Mouse (Mus musculus): Measurements from ENCODE around the gene Tmem167. TPM values are rescaled to one million over a fixed set of nuclear protein-coding genes. Genes with fewer than 3 reads are reported as not detected.
"Not testable (repeated sequence)": the region's sequence is repeated elsewhere in the genome, so short reads cannot be mapped to it uniquely, and the experiment has no call there.

Tmem167 gene
- total RNA-seq (2021): 10 to 100 TPM; 21.7 to 26.0 TPM

GRCm38 (mm10) chr13:90088962-90089824, at the start of gene Tmem167, which contains the start of gene Xrcc4:
Gene Tmem167 (plus strand): TSS chr13:90089123.
Gene Xrcc4 (minus strand): TSS chr13:90089608.
- DNase-seq (ENCODE audit: extremely low spot score in 1 of 2, low spot score in 1 of 2): peak; percentile 86 to 89

GRCm38 (mm10) chr13:90039613-90040012, 49.3 kb upstream of the Tmem167 start:
- no peak for DNase-seq (ENCODE audit: extremely low spot score in 1 of 2, low spot score in 1 of 2)

- DNase-seq (ENCODE audit: extremely low spot score in 1 of 2, low spot score in 1 of 2): no peak
Measured at GRCm38 (mm10) chr13:90051735-90052134, 37.2 kb upstream of the Tmem167 start.

GRCm38 (mm10) chr13:90052408-90052807, 36.5 kb upstream of the Tmem167 start:
- no peak for DNase-seq (ENCODE audit: extremely low spot score in 1 of 2, low spot score in 1 of 2)

- DNase-seq (ENCODE audit: extremely low spot score in 1 of 2, low spot score in 1 of 2): no peak
Measured at GRCm38 (mm10) chr13:90061877-90062276, 27.0 kb upstream of the Tmem167 start.

- no peak for DNase-seq (ENCODE audit: extremely low spot score in 1 of 2, low spot score in 1 of 2)
Measured at GRCm38 (mm10) chr13:90089825-90090183, 881 bp downstream of the Tmem167 start.

- no peak for DNase-seq (ENCODE audit: extremely low spot score in 1 of 2, low spot score in 1 of 2)
Measured at GRCm38 (mm10) chr13:90101514-90101913, 12.6 kb downstream of the Tmem167 start.

GRCm38 (mm10) chr13:90106139-90106538, 17.2 kb downstream of the Tmem167 start:
- no peak for DNase-seq (ENCODE audit: extremely low spot score in 1 of 2, low spot score in 1 of 2)

GRCm38 (mm10) chr13:90108746-90109145, 19.8 kb downstream of the Tmem167 start:
- DNase-seq (ENCODE audit: extremely low spot score in 1 of 2, low spot score in 1 of 2): not testable (repeated sequence)

GRCm38 (mm10) chr13:90111681-90112080, 22.8 kb downstream of the Tmem167 start:
- no peak for DNase-seq (ENCODE audit: extremely low spot score in 1 of 2, low spot score in 1 of 2)

GRCm38 (mm10) chr13:90136156-90136910, 47.4 kb downstream of the Tmem167 start:
- peak in 1 of 2 experiments; percentile 25 for DNase-seq (ENCODE audit: extremely low spot score in 1 of 2, low spot score in 1 of 2)

GRCm38 (mm10) chr13:90141681-90142080, 52.8 kb downstream of the Tmem167 start:
- DNase-seq (ENCODE audit: extremely low spot score in 1 of 2, low spot score in 1 of 2): no peak

GRCm38 (mm10) chr13:90143245-90143644, 54.3 kb downstream of the Tmem167 start:
- no peak for DNase-seq (ENCODE audit: extremely low spot score in 1 of 2, low spot score in 1 of 2)

- no peak for DNase-seq (ENCODE audit: extremely low spot score in 1 of 2, low spot score in 1 of 2)
Measured at GRCm38 (mm10) chr13:90151881-90152280, 63.0 kb downstream of the Tmem167 start.

- no peak for DNase-seq (ENCODE audit: extremely low spot score in 1 of 2, low spot score in 1 of 2)
Measured at GRCm38 (mm10) chr13:90152536-90153273, 63.8 kb downstream of the Tmem167 start.

GRCm38 (mm10) chr13:90164147-90164546, 75.2 kb downstream of the Tmem167 start:
- DNase-seq (ENCODE audit: extremely low spot score in 1 of 2, low spot score in 1 of 2): no peak

GRCm38 (mm10) chr13:90167044-90167443, 78.1 kb downstream of the Tmem167 start:
- no peak for DNase-seq (ENCODE audit: extremely low spot score in 1 of 2, low spot score in 1 of 2)

- DNase-seq (ENCODE audit: extremely low spot score in 1 of 2, low spot score in 1 of 2): no peak
Measured at GRCm38 (mm10) chr13:90170100-90170781, 81.3 kb downstream of the Tmem167 start.

- DNase-seq (ENCODE audit: extremely low spot score in 1 of 2, low spot score in 1 of 2): no peak
Measured at GRCm38 (mm10) chr13:90170782-90171179, 81.9 kb downstream of the Tmem167 start.

- DNase-seq (ENCODE audit: extremely low spot score in 1 of 2, low spot score in 1 of 2): no peak
Measured at GRCm38 (mm10) chr13:90171390-90171789, 82.5 kb downstream of the Tmem167 start.

Data from layer of hippocampus, postnatal 25 days (tissue).